Mouse (Mus musculus): ENCODE measurements at regions not wholly inside any gene's neighbourhood (a gene's known extent, or its start where the extent isn't known, plus 50 kb on each side); places are given as distances from the start of the nearest gene placed in this dataset.

- TF ChIP-seq CTCF (IDR thresholded peaks at IDR 0.05; ENCODE audit: low read depth) (no peak), EP300 (IDR thresholded peaks at IDR 0.05; ENCODE audit: low read depth) (no peak)
Observed at GRCm38 (mm10) chr4:70615794-70616193, 81.0 kb upstream of the Megf9 start.
